Mouse (Mus musculus) spleen, adult 2 months (tissue): ENCODE measurements around the gene Kpna4.

Source experiments
- CTCF ChIP-seq: fragments of 200-500 bp; IDR thresholded peaks from 2 replicates; pipeline ENCODE4 v1.5.1; 2011; ENCODE audit warnings: mild to moderate bottlenecking, inconsistent platforms; ENCODE audit not compliant: insufficient read depth, insufficient read length, insufficient replicate concordance; ENCODE audit errors: extremely low read depth
- POLR2A ChIP-seq: fragments of 200-500 bp; IDR thresholded peaks from 2 replicates; pipeline ENCODE4 v1.6.1; 2011; ENCODE audit warnings: low read depth, low read length, inconsistent platforms

DNA sequence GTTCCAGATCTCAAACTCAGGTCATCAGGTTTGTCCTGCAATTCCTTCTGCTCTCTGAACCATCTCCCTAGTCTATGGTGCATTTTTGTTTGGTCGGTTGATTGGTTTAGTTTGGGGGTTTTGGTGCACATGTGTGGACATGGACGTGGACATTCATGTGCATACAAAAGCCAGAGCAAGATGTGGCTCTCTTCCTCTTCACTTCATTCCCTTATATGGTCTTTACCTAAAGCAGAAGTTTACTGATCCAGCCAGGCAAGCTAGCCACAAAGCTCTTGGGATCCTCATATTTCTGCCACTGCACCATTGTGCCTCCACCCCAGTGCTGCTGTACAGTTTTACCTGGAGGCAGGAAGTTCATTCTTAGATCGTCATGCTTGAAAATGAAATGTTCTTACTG lies 109.7 kb downstream of the Kpna4 start:
- no peak for TF ChIP-seq CTCF
- TF ChIP-seq POLR2A = no peak
